Mouse (Mus musculus): Measurements from ENCODE around the gene Slc37a3.

GRCm38 (mm10) chr6:39314461-39314860 lies 63.0 kb downstream of the Slc37a3 start:
- no peak for TF ChIP-seq CTCF (IDR thresholded peaks at IDR 0.05; ENCODE audit: control insufficient read depth, insufficient read depth, low read length)
- TF ChIP-seq POLR2A (IDR thresholded peaks at IDR 0.05; ENCODE audit: borderline replicate concordance, control insufficient read depth, low read depth, low read length) = no peak
